Mouse (Mus musculus): ENCODE data around the gene Gm609. TPM values are rescaled to one million over a fixed set of nuclear protein-coding genes. Genes with fewer than 3 reads are reported as not detected.

Gm609 gene
- polyA plus RNA-seq, 1 experiment from 2014 or later, result 0.59 TPM

GRCm38 (mm10) chr16:45366111-45366510, 126.7 kb downstream of the Gm609 start:
- Histone ChIP-seq H3K36me3 (ENCODE audit: insufficient read depth, low read length) (no peaks in the 10 kb centered on the region), H3K27me3 (ENCODE audit: insufficient read depth, low read length) (no peaks in the 10 kb centered on the region), H3K4me2 (replicated peaks; ENCODE audit: low read depth, low read length) (no peak overlapping the region), H3K27ac (ENCODE audit: low read length) (no peak overlapping the region), H3K9me3 (ENCODE audit: low read length) (no peaks in the 10 kb centered on the region), H3K4me3 (ENCODE audit: low read length) (no peak overlapping the region), H3K4me1 (ENCODE audit: insufficient read depth, low read length) (0 out of 2 replicates have a peak, but pooled peaks cover 2% of the 10 kb centered on the region), H3K9ac (replicated peaks; ENCODE audit: low read length) (no peak overlapping the region)
- ATAC-seq (ENCODE audit: low FRiP score, low TSS enrichment), result no peak
- 77% methylated on average over 7 of the region's 7 CpGs for WGBS

- Histone ChIP-seq H3K36me3 (ENCODE audit: insufficient read depth, low read length) (no peaks in the 10 kb centered on the region), H3K4me2 (replicated peaks; ENCODE audit: low read depth, low read length) (no peak overlapping the region)
- 55% methylated on average over 9 of the region's 9 CpGs for WGBS
Measured at GRCm38 (mm10) chr16:45365353-45365752, 127.4 kb downstream of the Gm609 start.

GRCm38 (mm10) chr16:45364627-45365026, 128.1 kb downstream of the Gm609 start:
- Histone ChIP-seq H3K36me3 (ENCODE audit: insufficient read depth, low read length) (no peaks in the 10 kb centered on the region), H3K4me3 (ENCODE audit: low read length) (no peak overlapping the region), H3K4me1 (ENCODE audit: insufficient read depth, low read length) (0 out of 2 replicates have a peak, but pooled peaks cover 3% of the 10 kb centered on the region), H3K27me3 (ENCODE audit: insufficient read depth, low read length) (no peaks in the 10 kb centered on the region), H3K4me2 (replicated peaks; ENCODE audit: low read depth, low read length) (no peak overlapping the region), H3K9ac (replicated peaks; ENCODE audit: low read length) (no peak overlapping the region), H3K9me3 (ENCODE audit: low read length) (no peaks in the 10 kb centered on the region), H3K27ac (ENCODE audit: low read length) (no peak overlapping the region)
- no peak for ATAC-seq (ENCODE audit: low FRiP score, low TSS enrichment)
- 80% methylated on average over 1 of the region's 1 CpGs for WGBS

More at GRCm38 (mm10) chr16:45365353-45365752, 127.4 kb downstream of the Gm609 start:
- no peak for ATAC-seq (ENCODE audit: low FRiP score, low TSS enrichment)
- H3K9ac ChIP-seq (replicated peaks; ENCODE audit: low read length), result no peak overlapping the region
- H3K27ac ChIP-seq (ENCODE audit: low read length), result no peak overlapping the region
- H3K27me3 ChIP-seq (ENCODE audit: insufficient read depth, low read length), result no peaks in the 10 kb centered on the region
- H3K4me1 ChIP-seq (ENCODE audit: insufficient read depth, low read length), result 0 out of 2 replicates have a peak, but pooled peaks cover 3% of the 10 kb centered on the region
- no peak overlapping the region for H3K4me3 ChIP-seq (ENCODE audit: low read length)
- no peaks in the 10 kb centered on the region for H3K9me3 ChIP-seq (ENCODE audit: low read length)

GRCm38 (mm10) chr16:45363480-45364045, 129.2 kb downstream of the Gm609 start:
- no peak overlapping the region for H3K4me3 ChIP-seq (ENCODE audit: low read length)
- no peak overlapping the region for H3K27ac ChIP-seq (ENCODE audit: low read length)
- H3K4me2 ChIP-seq (replicated peaks; ENCODE audit: low read depth, low read length), result no peak overlapping the region
- no peaks in the 10 kb centered on the region for H3K36me3 ChIP-seq (ENCODE audit: insufficient read depth, low read length)
- ATAC-seq (ENCODE audit: low FRiP score, low TSS enrichment), result no peak
- 0 out of 2 replicates have a peak, but pooled peaks cover 3% of the 10 kb centered on the region for H3K4me1 ChIP-seq (ENCODE audit: insufficient read depth, low read length)
- WGBS, result 75% methylated on average over 4 of the region's 4 CpGs
- no peaks in the 10 kb centered on the region for H3K27me3 ChIP-seq (ENCODE audit: insufficient read depth, low read length)
- H3K9ac ChIP-seq (replicated peaks; ENCODE audit: low read length), result no peak overlapping the region
- no peaks in the 10 kb centered on the region for H3K9me3 ChIP-seq (ENCODE audit: low read length)

Other genes with a start within 250 kb of the Gm609 start
- 37.2 and 40.1 TPM in 2 replicates for gene Cd200, start 83.9 kb downstream of the Gm609 start, polyA plus RNA-seq (2015; fragmentation: Nextera tagmentation; extraction: Ambion mirVana)
- 3.0 and 3.1 TPM in 2 replicates for gene Gm17783, start 39.1 kb upstream of the Gm609 start, polyA plus RNA-seq (2015; fragmentation: Nextera tagmentation; extraction: Ambion mirVana)
- not detected in 2 replicates for gene Slc9c1, start 42.3 kb upstream of the Gm609 start, polyA plus RNA-seq (2015; fragmentation: Nextera tagmentation; extraction: Ambion mirVana)
- gene Gcsam, start 117.4 kb upstream of the Gm609 start, polyA plus RNA-seq (2015; fragmentation: Nextera tagmentation; extraction: Ambion mirVana), result 0.14 TPM in 2 replicates
- 0.21 and 0.27 TPM in 2 replicates for gene BC016579, start 161.1 kb upstream of the Gm609 start, polyA plus RNA-seq (2015; fragmentation: Nextera tagmentation; extraction: Ambion mirVana)
- gene Tmprss7, start 200.7 kb upstream of the Gm609 start, polyA plus RNA-seq (2015; fragmentation: Nextera tagmentation; extraction: Ambion mirVana), result 0.08 and 0.10 TPM in 2 replicates
- gene Tagln3, start 231.6 kb upstream of the Gm609 start, polyA plus RNA-seq (2015; fragmentation: Nextera tagmentation; extraction: Ambion mirVana), result 6.8 and 9.3 TPM in 2 replicates
- gene Abhd10, start 250.0 kb upstream of the Gm609 start, polyA plus RNA-seq (2015; fragmentation: Nextera tagmentation; extraction: Ambion mirVana), result 36.4 and 36.7 TPM in 2 replicates